ENCODE assay signal across 1 mouse cellular context in the genomic region with DNA sequence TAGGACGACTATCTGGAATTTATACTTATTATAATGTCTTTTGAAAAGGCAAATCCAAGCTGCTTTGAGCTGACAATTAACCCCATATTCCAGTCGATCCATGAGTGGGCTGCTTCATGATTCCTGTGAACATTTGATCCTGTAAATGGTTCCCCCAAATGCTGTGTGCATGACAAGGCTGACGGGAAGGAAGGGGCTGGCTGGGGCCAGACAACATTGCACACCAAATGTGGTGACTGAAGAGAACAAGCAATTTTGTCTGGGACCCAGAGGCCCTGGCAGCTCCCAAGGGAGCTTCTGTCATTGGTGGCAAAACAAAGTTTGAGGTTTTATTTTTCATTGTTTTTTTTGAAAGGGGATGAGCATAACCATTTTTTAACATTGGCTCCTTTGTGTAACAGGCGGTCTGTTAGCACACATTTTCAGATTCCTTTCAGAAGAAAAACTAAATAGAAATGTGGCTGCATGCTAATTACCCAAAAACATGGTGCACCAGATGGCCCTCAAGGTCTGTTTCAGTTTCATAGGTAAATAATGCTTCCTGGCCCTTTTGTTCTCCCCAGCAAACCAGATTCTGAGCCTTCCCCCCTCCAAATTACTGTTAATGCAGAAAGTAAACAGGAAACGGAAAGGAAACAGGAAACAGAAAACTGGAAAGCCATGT.
TF ChIP-seq lines count a peak whose summit lies in the region.

No protein-coding gene starts in this region.

TF ChIP-seq in CH12.LX, 34 proteins besides CTCF, POLR2A, EP300 and RAD21 (continued from another document):
- TF ChIP-seq MEF2A (IDR thresholded peaks at IDR 0.05; ENCODE audit: borderline replicate concordance, low read depth, low read length) (no peak), MAZ (IDR thresholded peaks at IDR 0.05; ENCODE audit: low read depth, low read length) (no peak), MYC (IDR thresholded peaks at IDR 0.05; ENCODE audit: low read depth, low read length) (no peak), TBP (conservative IDR thresholded peaks at IDR 0.05; ENCODE audit: low read depth, low read length) (no peak)
TF ChIP-seq in CH12.LX: peak in this region for 0.
